Comparison of ENCODE assay signal across 28 mouse cellular contexts in genomic region chr11:104270452-104270851, GRCm38 (mm10). TPM values are rescaled to one million over a fixed set of nuclear protein-coding genes. Genes with fewer than 3 reads are reported as not detected.
DNase-seq lines count a peak whose midpoint lies in the region; ATAC-seq and TF ChIP-seq lines count a peak whose summit lies in the region.
"Had no signal": no experiment of that assay in that cellular context is flagged by ENCODE, and none has a peak within 500 bp of the region (broad histone marks: within the 10 kb centered on the region; RNA-seq: fewer than 3 reads in every experiment).

No protein-coding gene starts in this region.

- no peak overlapping the region for H3K4me3 ChIP-seq in cerebellum, adult 2 months (replicated peaks; ENCODE audit: insufficient read depth, low read depth, low read length)
- H3K4me3 ChIP-seq in kidney, adult 2 months (ENCODE audit: insufficient read depth, low read depth, low read length), result no peak overlapping the region
- no peak overlapping the region for H3K4me3 ChIP-seq in lung, postnatal 0 days (ENCODE audit: low read depth, low read length)
- H3K4me3 ChIP-seq: embryonic facial prominence, embryonic 12.5 days; embryonic facial prominence, embryonic 15.5 days; heart, adult 2 months; heart, embryonic 10.5 days; heart, embryonic 13.5 days had no signal

- H3K27ac ChIP-seq in cerebellum, adult 2 months (ENCODE audit: insufficient read depth, low read length), result peak overlapping the region; percentile 96
- H3K27ac ChIP-seq in kidney, adult 2 months (ENCODE audit: insufficient read depth, low read depth, low read length), result peak overlapping the region; percentile 87
- H3K27ac ChIP-seq in lung, postnatal 0 days (ENCODE audit: low read length), result peak overlapping the region; percentile 2; the same call in 1 of the 2 replicates
- H3K27ac ChIP-seq: embryonic facial prominence, embryonic 12.5 days; embryonic facial prominence, embryonic 15.5 days; heart, embryonic 10.5 days; heart, embryonic 13.5 days; hindbrain, embryonic 14.5 days had no signal

- H3K36me3 ChIP-seq in kidney, adult 2 months (ENCODE audit: control insufficient read depth, insufficient read depth, low read length), result no peaks in the 10 kb centered on the region
- H3K36me3 ChIP-seq in lung, postnatal 0 days (ENCODE audit: insufficient read depth, low read length), result no peaks in the 10 kb centered on the region
- H3K36me3 ChIP-seq: embryonic facial prominence, embryonic 12.5 days; embryonic facial prominence, embryonic 15.5 days; G1E; heart, embryonic 10.5 days; heart, embryonic 13.5 days had no signal

- peaks cover 66% of the 10 kb centered on the region for H3K4me1 ChIP-seq in cerebellum, adult 2 months (ENCODE audit: control insufficient read depth, insufficient read depth, low read length)
- peaks cover 43% of the 10 kb centered on the region for H3K4me1 ChIP-seq in kidney, adult 2 months (ENCODE audit: control insufficient read depth, insufficient read depth, low read length)
- H3K4me1 ChIP-seq in lung, postnatal 0 days (ENCODE audit: insufficient read depth, low read depth, low read length), result peaks cover 7% of the 10 kb centered on the region; the same call in 1 of the 2 replicates

- WGBS in cerebellum, adult 2 months, result 35% methylated on average over 3 of the region's 3 CpGs
- WGBS in kidney, adult 2 months, result 85% methylated on average over 3 of the region's 3 CpGs
- WGBS in lung, postnatal 0 days, result 71% methylated on average over 3 of the region's 3 CpGs

- H3K27me3 ChIP-seq in cerebellum, adult 2 months (ENCODE audit: control insufficient read depth, insufficient read depth, low read length), result no peaks in the 10 kb centered on the region
- no peaks in the 10 kb centered on the region for H3K27me3 ChIP-seq in kidney, adult 2 months (replicated peaks; ENCODE audit: control insufficient read depth, insufficient read depth, low read length)
- no peaks in the 10 kb centered on the region for H3K27me3 ChIP-seq in lung, postnatal 0 days (replicated peaks; ENCODE audit: insufficient read depth, low read length)
- H3K27me3 ChIP-seq: embryonic facial prominence, embryonic 12.5 days; embryonic facial prominence, embryonic 15.5 days; heart, embryonic 13.5 days; Patski had no signal

- no peak for TF ChIP-seq EP300 in lung, postnatal 0 days (IDR thresholded peaks at IDR 0.05)

- TF ChIP-seq POLR2A in cerebellum, adult 2 months (IDR thresholded peaks at IDR 0.05; ENCODE audit: borderline replicate concordance, insufficient read depth, low read length), result no peak
- no peak for TF ChIP-seq POLR2A in kidney, adult 2 months (IDR thresholded peaks at IDR 0.05; ENCODE audit: low read depth, low read length)

- no peak for DNase-seq in cerebellum, adult 2 months
- DNase-seq in kidney, adult 2 months, result no peak
- DNase-seq in kidney, adult 18-20 months, result no peak
- no peak for DNase-seq in lung, postnatal 0 days (ENCODE audit: low spot score)
- DNase-seq in lung, postnatal 10 days, result no peak
- DNase-seq in adrenal gland, postnatal 14 days, result no peak
- DNase-seq: adrenal gland, postnatal 10 days; B cell, adult 2 months; cerebellum, adult 11 months; cerebellum, postnatal 14 days; forebrain, postnatal 0 days; gastrocnemius, postnatal 25 days; heart, adult 2 months; heart, postnatal 14 days; heart, postnatal 4 days had no signal

- no peak overlapping the region for H3K9ac ChIP-seq in lung, postnatal 0 days (replicated peaks; ENCODE audit: low read depth)
- H3K9ac ChIP-seq: embryonic facial prominence, embryonic 12.5 days; embryonic facial prominence, embryonic 15.5 days; forebrain, postnatal 0 days; heart, embryonic 13.5 days; hindbrain, embryonic 14.5 days had no signal

- H3K9me3 ChIP-seq in lung, postnatal 0 days (ENCODE audit: low read length), result no peaks in the 10 kb centered on the region
- H3K9me3 ChIP-seq: embryonic facial prominence, embryonic 12.5 days; embryonic facial prominence, embryonic 15.5 days; G1E; heart, embryonic 10.5 days; heart, embryonic 13.5 days had no signal

- H3K4me2 ChIP-seq in lung, postnatal 0 days (replicated peaks; ENCODE audit: low read depth, low read length), result no peak overlapping the region
- H3K4me2 ChIP-seq: embryonic facial prominence, embryonic 12.5 days; embryonic facial prominence, embryonic 15.5 days; heart, embryonic 13.5 days; hindbrain, embryonic 14.5 days had no signal

- no peak for TF ChIP-seq CTCF in cerebellum, adult 2 months (IDR thresholded peaks at IDR 0.05; ENCODE audit: borderline replicate concordance, insufficient read depth, low read depth, low read length)
- no peak for TF ChIP-seq CTCF in kidney, adult 2 months (conservative IDR thresholded peaks at IDR 0.05; ENCODE audit: insufficient read depth, insufficient read length, low read depth, low read length)
- no peak for TF ChIP-seq CTCF in lung, postnatal 0 days (IDR thresholded peaks at IDR 0.05)

- no peak for ATAC-seq in cerebellum, adult (ENCODE audit: insufficient number of reproducible peaks, low FRiP score, low TSS enrichment)
- ATAC-seq in lung, postnatal 0 days, result no peak
- ATAC-seq: forebrain, embryonic 14.5 days; forebrain, postnatal 0 days; hindbrain, postnatal 0 days; inflammation-experienced regulatory T-cells, adult 6 months; intestine, embryonic 16.5 days; Patski had no signal

RNA-seq across cellular contexts. Expression of gene Mapt, which starts 39.3 kb away (rescaled TPM):
- 273 and 275 TPM in 2 replicates for polyA plus RNA-seq in cerebellum, adult 2 months (2012; rRNA removed)
- 49.8 and 53.4 TPM in 2 replicates for polyA plus RNA-seq in kidney, adult 2 months (2012; rRNA removed)
- polyA plus RNA-seq in lung, postnatal 0 days (2015; fragmentation: Nextera tagmentation; extraction: Ambion mirVana), result 15.9 and 23.3 TPM in 2 replicates
- 72.8 and 74.8 TPM in 2 replicates for total RNA-seq in adrenal gland, postnatal 14 days (2021)
- total RNA-seq: granulocyte monocyte progenitor cell, adult 5-6 weeks had no signal

Comparison
In these comparisons a context has a peak if more than half of its experiments do, and no peak if none do; other contexts are left out.
1. H3K27ac ChIP-seq: peak in every context shown above with its lines; median percentile 96 in cerebellum, adult 2 months; 87 in kidney, adult 2 months; 2 in lung, postnatal 0 days.